Mouse (Mus musculus) heart, adult 2 months (tissue): ENCODE measurements around the gene Snrpb.

Experiments used
- CTCF ChIP-seq: fragments of 200-600 bp; IDR thresholded peaks from 2 replicates; pipeline ENCODE4 v1.8.1; 2022; ENCODE audit warnings: antibody characterized with exemption, mild to moderate bottlenecking, moderate library complexity
- POLR2A ChIP-seq: fragments of 200-500 bp; IDR thresholded peaks from 2 replicates; pipeline ENCODE4 v1.6.1; 2011; ENCODE audit warnings: mild to moderate bottlenecking, low read depth, low read length, control low read depth; ENCODE audit not compliant: insufficient read depth

GRCm38 (mm10) chr2:130207376-130207775 is 28.2 kb upstream of the Snrpb start:
- TF ChIP-seq CTCF (no peak), POLR2A (no peak)
